Comparison of ENCODE assay signal across 8 mouse cellular contexts in genomic region chr15:36695199-36696129, GRCm38 (mm10).
DNase-seq lines count a peak whose midpoint lies in the region; ATAC-seq and TF ChIP-seq lines count a peak whose summit lies in the region.

No protein-coding gene starts in this region.

- DNase-seq in ovary, adult 18-20 months (ENCODE audit: low spot score): peak; percentile 26
- no peak for DNase-seq in ovary, postnatal 10 days (ENCODE audit: low spot score)
- peak; percentile 73 for DNase-seq in embryo, embryonic 11 days
- peak; percentile 51 for DNase-seq in large intestine, adult 2 months (ENCODE audit: low read depth, low spot score)
- peak; percentile 40 for DNase-seq in lung, adult 2 months
- peak; percentile 67 for DNase-seq in retina, embryonic 14.5 days (ENCODE audit: low spot score)
- DNase-seq in gastrocnemius, postnatal 10 days: no peak

- peak overlapping the region; percentile 66 for H3K4me2 ChIP-seq in heart, embryonic 16.5 days (ENCODE audit: low read depth, low read length)

- no peak overlapping the region for H3K27ac ChIP-seq in heart, embryonic 16.5 days (ENCODE audit: low read length)

- 0 out of 2 replicates have a peak, but pooled peaks cover 2% of the 10 kb centered on the region for H3K4me1 ChIP-seq in heart, embryonic 16.5 days (ENCODE audit: control insufficient read depth, insufficient read depth, low read length)
- H3K4me1 ChIP-seq in lung, adult 2 months (ENCODE audit: control insufficient read depth, insufficient read depth, low read length): 0 out of 2 replicates have a peak, but pooled peaks cover 2% of the 10 kb centered on the region

- H3K27me3 ChIP-seq in heart, embryonic 16.5 days (ENCODE audit: control insufficient read depth, insufficient read depth, low read length): no peaks in the 10 kb centered on the region

- 0 out of 2 replicates have a peak, but pooled peaks have one; percentile 7 for TF ChIP-seq POLR2A in lung, adult 2 months (IDR thresholded peaks at IDR 0.05; ENCODE audit: borderline replicate concordance, extremely low read depth, low read depth, low read length)

- no peak for ATAC-seq in heart, embryonic 16.5 days (replicated peaks; ENCODE audit: extremely low read depth, insufficient read depth, low FRiP score)

- no peak for TF ChIP-seq CTCF in lung, adult 2 months (IDR thresholded peaks at IDR 0.05; ENCODE audit: insufficient read depth, low read length)

- peak overlapping the region; percentile 65 for H3K9ac ChIP-seq in heart, embryonic 16.5 days (ENCODE audit: low read length)

- WGBS in heart, embryonic 16.5 days: 27% methylated on average over 14 of the region's 14 CpGs
- 26% methylated on average over 14 of the region's 14 CpGs for WGBS in large intestine, adult 2 months
- 31% methylated on average over 14 of the region's 14 CpGs for WGBS in lung, adult 2 months

- peak overlapping the region; percentile 53 for H3K4me3 ChIP-seq in heart, embryonic 16.5 days (ENCODE audit: low read length)
- H3K4me3 ChIP-seq in lung, adult 2 months (replicated peaks; ENCODE audit: extremely low read depth, low read depth, low read length): peak overlapping the region; percentile 59

- H3K9me3 ChIP-seq in heart, embryonic 16.5 days (replicated peaks; ENCODE audit: control insufficient read depth, low read length): no peaks in the 10 kb centered on the region

- no peaks in the 10 kb centered on the region for H3K36me3 ChIP-seq in heart, embryonic 16.5 days (ENCODE audit: control insufficient read depth, insufficient read depth)

Comparison
In these comparisons a context has a peak if more than half of its experiments do, and no peak if none do; other contexts are left out.
1. DNase-seq: peak in ovary, adult 18-20 months (single experiment), embryo, embryonic 11 days (single experiment), large intestine, adult 2 months (single experiment), lung, adult 2 months (single experiment) and retina, embryonic 14.5 days (single experiment); none in ovary, postnatal 10 days (single experiment) and gastrocnemius, postnatal 10 days (single experiment).